Mouse (Mus musculus): ENCODE results near the gene Rapgefl1. TPM values are rescaled to one million over a fixed set of nuclear protein-coding genes. Genes with fewer than 3 reads are reported as not detected.

Gene Rapgefl1
- polyA plus RNA-seq, 1 experiment from 2014 or later = 2.2 TPM

GRCm38 (mm10) chr11:98902621-98903245 is 66.1 kb downstream of the Rapgefl1 start:
- no peaks in the 10 kb centered on the region for H3K27me3 ChIP-seq (ENCODE audit: control insufficient read depth, insufficient read depth, low read length)
- H3K4me1 ChIP-seq (ENCODE audit: control insufficient read depth, insufficient read depth, low read length) = peaks cover 15% of the 10 kb centered on the region
- DNase-seq (ENCODE audit: low spot score) (peak; percentile 51), ATAC-seq (ENCODE audit: insufficient number of reproducible peaks, low FRiP score, low TSS enrichment, low read depth) (no peak)
- H3K9me3 ChIP-seq (ENCODE audit: control insufficient read depth, low read length) = no peaks in the 10 kb centered on the region
- WGBS = 12% methylated on average over 10 of the region's 10 CpGs
- no peak overlapping the region for H3K4me3 ChIP-seq (ENCODE audit: low read depth, low read length)
- H3K36me3 ChIP-seq (ENCODE audit: control insufficient read depth, insufficient read depth, low read length) = peaks cover 13% of the 10 kb centered on the region
- H3K9ac ChIP-seq (ENCODE audit: low read length) = peak overlapping the region; percentile 50
- peak overlapping the region; percentile 52; the same call in 1 of the 2 replicates for H3K27ac ChIP-seq (replicated peaks; ENCODE audit: low read depth, low read length)
- 0 out of 2 replicates have a peak overlapping the region, but pooled peaks have one; percentile 12 for H3K4me2 ChIP-seq (ENCODE audit: low read depth, severe bottlenecking)

Other genes starting within 250 kb of the Rapgefl1 start
- 9.6 and 10.1 TPM in 2 replicates for gene Ormdl3, start 249.4 kb upstream of the Rapgefl1 start, polyA plus RNA-seq (2014; fragmentation: Nextera tagmentation; extraction: Ambion mirVana)
- not detected in 2 replicates for gene Lrrc3c, start 238.5 kb upstream of the Rapgefl1 start, polyA plus RNA-seq (2014; fragmentation: Nextera tagmentation; extraction: Ambion mirVana)
- 0.75 and 0.80 TPM in 2 replicates for gene Gm12355, start 211.1 kb upstream of the Rapgefl1 start, polyA plus RNA-seq (2014; fragmentation: Nextera tagmentation; extraction: Ambion mirVana)
- gene Gsdma3, start 210.4 kb upstream of the Rapgefl1 start, polyA plus RNA-seq (2014; fragmentation: Nextera tagmentation; extraction: Ambion mirVana) = not detected in 2 replicates
- gene Gsdma2, start 190.0 kb upstream of the Rapgefl1 start, polyA plus RNA-seq (2014; fragmentation: Nextera tagmentation; extraction: Ambion mirVana) = not detected in 2 replicates
- 0.05 TPM in 1 of 2 replicates, not detected in the other for gene Gsdma, start 172.4 kb upstream of the Rapgefl1 start, polyA plus RNA-seq (2014; fragmentation: Nextera tagmentation; extraction: Ambion mirVana)
- gene Psmd3, start 154.2 kb upstream of the Rapgefl1 start, polyA plus RNA-seq (2014; fragmentation: Nextera tagmentation; extraction: Ambion mirVana) = 180 and 187 TPM in 2 replicates
- 0.11 TPM in 1 of 2 replicates, not detected in the other for gene Csf3, start 135.5 kb upstream of the Rapgefl1 start, polyA plus RNA-seq (2014; fragmentation: Nextera tagmentation; extraction: Ambion mirVana)
- gene Med24, start 107.3 kb upstream of the Rapgefl1 start, polyA plus RNA-seq (2014; fragmentation: Nextera tagmentation; extraction: Ambion mirVana) = 68.0 and 69.2 TPM in 2 replicates
- 16.5 and 17.7 TPM in 2 replicates for gene Thra, start 96.1 kb upstream of the Rapgefl1 start, polyA plus RNA-seq (2014; fragmentation: Nextera tagmentation; extraction: Ambion mirVana)
- gene Nr1d1, start 61.5 kb upstream of the Rapgefl1 start, polyA plus RNA-seq (2014; fragmentation: Nextera tagmentation; extraction: Ambion mirVana) = 1.0 and 1.1 TPM in 2 replicates
- 24.6 and 25.6 TPM in 2 replicates for gene Msl1, start 41.3 kb upstream of the Rapgefl1 start, polyA plus RNA-seq (2014; fragmentation: Nextera tagmentation; extraction: Ambion mirVana)
- gene Casc3, start 31.9 kb upstream of the Rapgefl1 start, polyA plus RNA-seq (2014; fragmentation: Nextera tagmentation; extraction: Ambion mirVana) = 44.9 and 51.1 TPM in 2 replicates
- 6.3 and 7.4 TPM in 2 replicates for gene Wipf2, start 26.9 kb downstream of the Rapgefl1 start, polyA plus RNA-seq (2014; fragmentation: Nextera tagmentation; extraction: Ambion mirVana)
- gene Cdc6, start 71.0 kb downstream of the Rapgefl1 start, polyA plus RNA-seq (2014; fragmentation: Nextera tagmentation; extraction: Ambion mirVana) = 58.7 and 63.4 TPM in 2 replicates
- gene Rara, start 91.0 kb downstream of the Rapgefl1 start, polyA plus RNA-seq (2014; fragmentation: Nextera tagmentation; extraction: Ambion mirVana) = 46.7 and 48.7 TPM in 2 replicates
- 0.40 TPM in 1 of 2 replicates, not detected in the other for gene Gjd3, start 146.2 kb downstream of the Rapgefl1 start, polyA plus RNA-seq (2014; fragmentation: Nextera tagmentation; extraction: Ambion mirVana)
- 422 and 448 TPM in 2 replicates for gene Top2a, start 187.4 kb downstream of the Rapgefl1 start, polyA plus RNA-seq (2014; fragmentation: Nextera tagmentation; extraction: Ambion mirVana)
- gene Igfbp4, start 204.5 kb downstream of the Rapgefl1 start, polyA plus RNA-seq (2014; fragmentation: Nextera tagmentation; extraction: Ambion mirVana) = 799 and 884 TPM in 2 replicates

All from limb, embryonic 11.5 days (tissue).